Mouse (Mus musculus): ENCODE results near the gene Ints6l.

Ints6l gene

DNA sequence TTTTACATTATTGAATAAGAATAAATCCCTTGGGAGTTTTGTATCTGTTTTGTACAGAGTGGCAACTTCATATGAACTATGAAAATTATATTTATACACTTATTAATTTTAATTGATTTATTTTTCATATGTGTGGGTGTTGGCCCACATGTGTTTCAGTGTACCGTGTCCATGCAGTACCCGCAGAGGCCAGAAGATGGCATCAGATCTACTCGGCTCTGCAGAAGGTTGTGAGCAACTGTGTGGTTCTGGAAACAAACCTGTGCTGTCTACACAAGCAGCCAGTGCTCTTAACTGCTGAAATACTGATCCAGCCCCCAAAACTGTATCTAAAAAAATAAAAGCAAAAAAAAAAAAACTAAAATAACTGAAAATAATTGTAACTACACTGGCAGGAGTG, 76.6 kb downstream of the Ints6l start:
- no peak for DNase-seq

DNA sequence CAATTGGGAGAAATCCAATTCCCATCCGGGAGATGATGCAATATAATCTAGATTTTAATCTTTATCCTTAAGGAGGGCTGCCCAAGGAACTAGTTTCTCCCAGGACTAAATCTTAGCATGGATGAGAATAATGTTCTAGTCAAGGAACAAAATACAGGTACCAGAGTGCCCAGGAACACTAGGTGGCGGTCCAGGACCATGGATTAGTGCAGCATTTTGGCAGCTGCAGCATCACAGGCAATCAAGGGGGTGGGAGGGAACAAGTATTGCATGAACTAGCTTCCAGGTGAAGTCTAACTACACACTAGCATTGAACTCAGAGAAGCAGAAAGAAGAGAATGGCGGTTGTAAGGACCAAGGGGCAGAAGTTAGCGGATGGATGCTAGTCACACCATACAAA, 82.5 kb downstream of the Ints6l start:
- no peak for DNase-seq

- DNase-seq, result no peak
Measured at GRCm38 (mm10) chrX:56549506-56549905, 94.8 kb downstream of the Ints6l start, which contains the start of gene Gm648. Gene Gm648 (minus strand): TSS chrX:56549606.

DNA sequence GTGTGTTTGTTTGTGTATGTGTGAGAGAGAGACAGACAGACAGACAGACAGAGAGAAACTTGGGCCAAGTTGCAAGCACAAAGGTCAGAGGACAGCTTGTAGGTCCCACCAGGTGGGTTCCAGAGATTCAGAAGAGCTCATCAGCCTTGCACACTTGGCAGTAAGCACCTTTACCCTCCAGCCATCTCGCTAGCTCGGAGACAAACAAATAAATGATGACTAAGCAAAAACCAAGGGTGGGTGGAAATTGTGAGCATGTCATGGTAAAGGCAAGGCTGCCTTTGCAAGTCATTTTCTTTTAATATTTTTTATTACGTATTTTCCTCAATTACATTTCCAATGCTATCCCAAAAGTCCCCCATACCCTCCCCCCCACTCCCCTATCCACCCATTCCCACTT, 98.9 kb downstream of the Ints6l start:
- DNase-seq, result no peak

Data from heart, adult 11 months (tissue).